Mouse (Mus musculus): ENCODE results near the gene Gnai3. TPM values are rescaled to one million over a fixed set of nuclear protein-coding genes. Genes with fewer than 3 reads are reported as not detected.
A peak's percentile ranks its signal among the peaks of the same experiment; 100 is the strongest.

Gnai3 gene
- polyA plus RNA-seq, 1 experiment from 2014 or later, result 161 TPM

DNA sequence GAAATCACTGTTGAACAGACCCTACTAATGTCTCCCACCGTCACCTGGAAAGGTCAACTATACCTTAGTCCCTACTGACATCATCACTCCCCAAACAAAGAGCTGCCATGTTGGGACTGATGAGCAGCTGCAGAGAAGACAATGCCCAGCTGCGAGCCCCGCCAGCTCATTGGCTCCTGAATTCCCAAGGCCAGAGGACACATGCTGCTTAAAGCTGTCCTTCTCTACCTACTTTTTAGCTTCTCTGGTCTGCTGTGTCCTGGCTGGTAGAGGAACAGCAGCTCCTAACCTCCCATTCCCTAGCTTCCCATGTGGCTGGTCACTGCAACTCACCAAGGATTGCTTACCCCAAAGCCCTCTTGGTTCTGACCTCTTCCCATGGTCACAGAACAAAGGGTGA, 6.3 kb upstream of the Gnai3 start:
- Histone ChIP-seq H3K4me1 (peaks cover 3% of the 10 kb centered on the region; the same call in 1 of the 2 replicates), H3K27me3 (replicated peaks) (no peaks in the 10 kb centered on the region), H3K27ac (no peak overlapping the region), H3K4me3 (replicated peaks) (no peak overlapping the region), H3K4me2 (no peak overlapping the region), H3K9ac (no peak overlapping the region), H3K9me3 (no peaks in the 10 kb centered on the region), H3K36me3 (no peaks in the 10 kb centered on the region)
- 84% methylated on average over 3 of the region's 3 CpGs for WGBS
- ATAC-seq (ENCODE audit: insufficient read depth, low FRiP score, low read depth), result no peak

DNA sequence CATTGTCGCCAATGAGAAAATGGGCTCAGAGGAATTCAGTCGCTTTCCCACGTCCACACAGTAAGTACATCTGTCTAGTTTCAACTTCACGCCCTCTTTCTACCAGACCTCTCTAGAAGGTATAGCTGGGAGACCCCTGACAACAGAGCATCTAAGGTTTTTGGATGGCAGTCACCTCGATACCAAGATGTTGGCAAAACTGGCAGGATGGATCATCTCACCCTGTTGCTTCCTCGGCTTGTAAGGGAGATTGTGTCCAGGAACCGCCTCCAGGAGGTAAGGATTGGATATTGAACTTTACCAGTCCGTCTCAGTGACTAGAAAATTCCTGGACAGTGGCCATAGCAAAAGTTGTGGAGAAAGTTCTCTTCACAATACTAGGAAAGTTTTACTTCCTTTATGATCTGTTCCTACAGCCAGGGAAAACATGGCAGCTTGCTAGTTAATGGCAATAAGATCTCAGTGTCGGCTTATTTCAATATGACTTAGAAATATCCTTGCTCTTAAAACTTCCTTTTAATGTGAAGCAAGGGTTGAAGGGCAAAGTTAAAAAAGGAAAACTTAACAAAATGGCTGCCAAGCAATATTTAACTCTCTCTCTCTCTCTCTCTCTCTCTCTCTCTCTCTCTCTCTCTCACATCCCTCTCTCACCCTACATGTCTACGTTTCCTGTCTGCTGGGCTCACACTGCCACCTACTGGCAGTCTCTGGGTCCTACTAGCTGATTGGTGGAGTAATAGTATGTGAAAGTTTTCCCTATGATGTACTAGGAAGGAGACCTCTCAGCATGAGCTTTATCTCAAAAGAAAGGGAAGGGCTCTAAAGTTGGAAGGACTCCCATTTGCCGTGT, 1.7 kb upstream of the Gnai3 start:
- peaks cover 18% of the 10 kb centered on the region; the same call in 1 of the 2 replicates for H3K4me1 ChIP-seq
- no peak overlapping the region for H3K9ac ChIP-seq
- WGBS, result 68% methylated on average over 11 of the region's 11 CpGs
- H3K9me3 ChIP-seq, result no peaks in the 10 kb centered on the region
- H3K4me2 ChIP-seq, result peak overlapping the region; percentile 1; the same call in 1 of the 2 replicates
- H3K36me3 ChIP-seq, result no peaks in the 10 kb centered on the region
- no peak overlapping the region for H3K27ac ChIP-seq
- no peaks in the 10 kb centered on the region for H3K27me3 ChIP-seq (replicated peaks)
- no peak for ATAC-seq (ENCODE audit: insufficient read depth, low FRiP score, low read depth)
- no peak overlapping the region for H3K4me3 ChIP-seq (replicated peaks)

DNA sequence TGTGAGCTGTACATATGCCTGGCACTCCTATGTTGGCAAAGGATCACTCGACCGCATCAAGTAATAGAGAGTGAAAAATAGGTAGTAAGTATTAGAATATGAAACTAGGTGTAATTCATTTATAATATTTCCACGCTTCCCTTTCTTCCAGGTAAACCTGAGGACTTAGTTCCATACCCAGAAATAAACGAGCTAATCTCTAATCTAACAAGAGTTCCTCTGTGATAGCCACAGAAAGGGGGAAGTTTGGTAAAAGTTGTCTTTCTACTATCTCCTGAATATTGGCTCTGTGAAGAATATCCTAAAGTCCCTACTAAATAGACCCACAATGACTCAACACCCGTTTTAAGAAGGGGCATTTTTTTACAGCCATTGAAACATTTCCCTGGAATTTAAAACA, 725 bp upstream of the Gnai3 start:
- H3K4me2 ChIP-seq, result peak overlapping the region; percentile 76
- H3K9me3 ChIP-seq, result no peaks in the 10 kb centered on the region
- no peaks in the 10 kb centered on the region for H3K27me3 ChIP-seq (replicated peaks)
- peak overlapping the region; percentile 93; the same call in 1 of the 2 replicates for H3K27ac ChIP-seq
- H3K4me3 ChIP-seq (replicated peaks), result peak overlapping the region; percentile 96
- no peak for ATAC-seq (ENCODE audit: insufficient read depth, low FRiP score, low read depth)
- 47% methylated on average over 5 of the region's 5 CpGs for WGBS
- peaks cover 18% of the 10 kb centered on the region; the same call in 1 of the 2 replicates for H3K4me1 ChIP-seq
- no peaks in the 10 kb centered on the region for H3K36me3 ChIP-seq
- 0 out of 2 replicates have a peak overlapping the region, but pooled peaks have one; percentile 78 for H3K9ac ChIP-seq

DNA sequence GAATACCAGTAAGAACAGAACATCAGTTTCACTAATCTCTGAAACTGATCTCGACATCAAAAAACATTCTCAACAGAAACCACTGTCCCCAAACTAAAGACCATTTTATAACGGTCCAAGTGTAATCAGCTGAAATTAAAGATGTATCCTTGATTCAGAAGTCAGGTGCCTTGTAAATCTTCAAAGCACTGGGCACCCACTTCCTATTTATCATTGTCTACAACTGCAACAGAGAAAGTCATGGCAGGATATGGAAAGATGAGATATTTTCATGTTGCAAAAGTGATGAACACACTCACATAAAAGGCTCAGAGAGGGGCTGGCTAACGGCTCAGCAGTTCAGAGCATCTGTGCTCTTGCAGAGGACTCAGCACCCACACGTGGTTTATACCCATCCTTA, 5.2 kb downstream of the Gnai3 start:
- Histone ChIP-seq H3K9ac (no peak overlapping the region), H3K4me2 (no peak overlapping the region), H3K27me3 (replicated peaks) (no peaks in the 10 kb centered on the region), H3K36me3 (no peaks in the 10 kb centered on the region), H3K4me1 (0 out of 2 replicates have a peak, but pooled peaks cover 8% of the 10 kb centered on the region), H3K4me3 (replicated peaks) (no peak overlapping the region), H3K27ac (no peak overlapping the region), H3K9me3 (no peaks in the 10 kb centered on the region)
- no peak for ATAC-seq (ENCODE audit: insufficient read depth, low FRiP score, low read depth)
- WGBS, result 81% methylated on average over 4 of the region's 4 CpGs

DNA sequence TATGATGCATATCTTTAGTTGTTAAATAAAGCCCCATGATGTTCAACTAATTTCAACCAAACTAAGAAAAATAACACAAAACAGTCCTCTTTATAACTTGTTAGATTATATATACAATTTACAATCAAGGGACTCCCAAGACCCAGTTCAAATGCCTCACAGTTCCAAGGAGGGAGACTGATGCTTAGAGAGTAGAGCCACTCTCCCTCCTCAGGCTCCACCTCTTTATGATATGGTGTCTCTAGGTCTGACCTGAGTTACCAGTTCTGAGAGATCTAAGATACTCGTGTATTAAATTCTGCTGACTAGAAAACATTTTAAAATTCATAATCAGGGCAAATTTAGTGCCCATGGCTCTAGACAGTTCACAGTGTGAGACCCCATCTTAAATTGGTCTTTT, 6.8 kb downstream of the Gnai3 start:
- no peaks in the 10 kb centered on the region for H3K36me3 ChIP-seq
- H3K27me3 ChIP-seq (replicated peaks), result no peaks in the 10 kb centered on the region
- H3K9ac ChIP-seq, result no peak overlapping the region
- H3K9me3 ChIP-seq, result no peaks in the 10 kb centered on the region
- no peak overlapping the region for H3K4me3 ChIP-seq (replicated peaks)
- ATAC-seq (ENCODE audit: insufficient read depth, low FRiP score, low read depth), result no peak
- H3K4me1 ChIP-seq, result 0 out of 2 replicates have a peak, but pooled peaks cover 2% of the 10 kb centered on the region
- no peak overlapping the region for H3K27ac ChIP-seq
- WGBS, result 71% methylated on average over 1 of the region's 1 CpGs
- no peak overlapping the region for H3K4me2 ChIP-seq

DNA sequence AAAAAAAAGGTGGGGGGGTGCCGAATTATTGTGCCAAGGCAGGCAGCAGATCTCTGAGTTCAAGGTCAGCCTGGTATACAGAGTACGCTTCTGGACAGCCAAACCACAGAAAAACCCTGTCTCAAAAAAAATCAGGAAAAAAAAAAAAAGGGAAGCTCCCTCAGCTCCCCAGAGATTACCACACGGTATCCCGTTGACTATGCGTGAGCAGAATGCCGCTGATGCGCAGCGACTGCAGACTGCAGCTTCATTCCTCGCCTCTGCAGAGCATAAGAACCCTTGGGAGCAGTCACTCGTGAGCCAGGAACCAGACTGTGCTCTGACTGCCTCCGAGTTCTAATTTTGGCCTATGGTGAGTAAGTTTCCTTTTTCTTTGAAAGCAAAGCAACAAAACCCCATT, 11.2 kb downstream of the Gnai3 start:
- 0 out of 2 replicates have a peak, but pooled peaks cover 13% of the 10 kb centered on the region for H3K4me1 ChIP-seq
- 74% methylated on average over 11 of the region's 11 CpGs for WGBS

DNA sequence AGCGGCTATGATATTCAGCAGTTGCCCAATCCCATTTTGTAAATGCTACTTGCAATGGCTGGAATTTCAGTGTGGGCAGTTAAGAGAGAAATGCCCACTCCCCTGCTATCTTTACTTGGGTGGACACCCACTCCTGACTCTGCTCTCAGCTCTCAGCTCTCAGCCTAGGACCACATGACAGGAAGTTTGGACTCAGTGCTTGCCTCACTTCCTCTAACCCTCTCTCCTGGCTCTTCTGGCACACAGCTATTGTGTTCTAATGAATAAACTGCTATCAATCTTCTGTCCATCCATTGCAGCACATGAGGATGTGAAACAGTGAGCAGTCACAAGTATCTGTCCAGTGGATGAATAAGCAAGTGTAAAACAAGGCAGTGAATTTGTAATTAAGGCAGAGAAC, 13.5 kb downstream of the Gnai3 start:
- no peaks in the 10 kb centered on the region for H3K36me3 ChIP-seq
- 76% methylated on average over 1 of the region's 1 CpGs for WGBS
- 0 out of 2 replicates have a peak, but pooled peaks cover 13% of the 10 kb centered on the region for H3K4me1 ChIP-seq
- no peak overlapping the region for H3K9ac ChIP-seq
- H3K4me2 ChIP-seq, result no peak overlapping the region
- H3K4me3 ChIP-seq (replicated peaks), result no peak overlapping the region
- no peaks in the 10 kb centered on the region for H3K9me3 ChIP-seq
- no peak for ATAC-seq (ENCODE audit: insufficient read depth, low FRiP score, low read depth)
- H3K27me3 ChIP-seq (replicated peaks), result no peaks in the 10 kb centered on the region
- H3K27ac ChIP-seq, result 0 out of 2 replicates have a peak overlapping the region, but pooled peaks have one; percentile 42

More for the DNA sequence above, 11.2 kb downstream of the Gnai3 start:
- Histone ChIP-seq H3K36me3 (no peaks in the 10 kb centered on the region), H3K9me3 (no peaks in the 10 kb centered on the region), H3K4me2 (no peak overlapping the region), H3K4me3 (replicated peaks) (no peak overlapping the region), H3K9ac (no peak overlapping the region), H3K27ac (no peak overlapping the region), H3K27me3 (replicated peaks) (no peaks in the 10 kb centered on the region)
- no peak for ATAC-seq (ENCODE audit: insufficient read depth, low FRiP score, low read depth)

DNA sequence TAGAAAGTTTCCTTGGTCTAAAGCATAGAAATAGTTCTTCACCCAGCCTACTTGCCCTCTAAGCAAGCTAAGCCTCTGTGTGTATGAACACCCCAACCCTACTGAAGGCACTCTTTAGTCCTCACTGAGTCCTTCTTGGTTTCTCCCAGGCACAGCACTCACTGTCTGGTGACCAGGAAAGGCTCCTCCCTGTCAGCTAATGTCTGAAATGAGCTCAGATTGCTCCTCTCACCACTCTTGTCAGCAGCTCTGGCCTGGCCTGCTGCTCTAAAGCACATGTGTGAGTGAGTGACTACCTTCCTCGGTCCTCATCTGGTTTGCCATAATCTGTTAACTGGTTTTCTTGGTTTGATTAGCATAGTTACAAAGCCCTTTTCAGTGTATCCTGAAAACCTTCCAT, 14.1 kb downstream of the Gnai3 start:
- H3K4me3 ChIP-seq (replicated peaks), result no peak overlapping the region
- no peak overlapping the region for H3K9ac ChIP-seq
- H3K4me1 ChIP-seq, result 0 out of 2 replicates have a peak, but pooled peaks cover 13% of the 10 kb centered on the region
- H3K27me3 ChIP-seq (replicated peaks), result no peaks in the 10 kb centered on the region
- H3K27ac ChIP-seq, result peak overlapping the region; percentile 42; the same call in 1 of the 2 replicates
- WGBS, result 72% methylated on average over 1 of the region's 1 CpGs
- no peak overlapping the region for H3K4me2 ChIP-seq
- no peaks in the 10 kb centered on the region for H3K9me3 ChIP-seq
- no peak for ATAC-seq (ENCODE audit: insufficient read depth, low FRiP score, low read depth)
- no peaks in the 10 kb centered on the region for H3K36me3 ChIP-seq

DNA sequence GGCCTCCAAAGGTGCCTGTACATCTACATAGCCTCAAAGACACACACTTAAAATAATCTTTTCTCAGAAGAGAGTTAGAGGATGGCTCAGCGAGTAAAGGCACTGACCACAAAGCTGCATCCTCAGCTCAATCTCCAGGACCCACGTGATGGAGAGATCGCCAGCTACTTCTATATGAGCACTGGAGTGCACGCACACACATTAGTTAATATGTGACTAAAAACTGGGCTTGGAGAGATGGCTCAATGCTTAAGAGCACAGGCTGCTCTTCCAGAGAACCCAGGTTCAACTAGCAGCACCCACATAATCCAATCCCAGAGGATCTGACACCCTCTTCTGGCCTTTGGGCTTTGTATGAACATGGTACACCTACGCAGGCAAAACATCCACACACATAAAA, 14.7 kb downstream of the Gnai3 start:
- no peaks in the 10 kb centered on the region for H3K9me3 ChIP-seq
- H3K27me3 ChIP-seq (replicated peaks), result no peaks in the 10 kb centered on the region
- 0 out of 2 replicates have a peak, but pooled peaks cover 13% of the 10 kb centered on the region for H3K4me1 ChIP-seq
- 68% methylated on average over 5 of the region's 5 CpGs for WGBS
- H3K36me3 ChIP-seq, result no peaks in the 10 kb centered on the region
- peak overlapping the region; percentile 42; the same call in 1 of the 2 replicates for H3K27ac ChIP-seq
- no peak overlapping the region for H3K4me2 ChIP-seq
- peak; percentile 47; the same call in 1 of the 2 replicates for ATAC-seq (ENCODE audit: insufficient read depth, low FRiP score, low read depth)
- no peak overlapping the region for H3K4me3 ChIP-seq (replicated peaks)
- no peak overlapping the region for H3K9ac ChIP-seq

DNA sequence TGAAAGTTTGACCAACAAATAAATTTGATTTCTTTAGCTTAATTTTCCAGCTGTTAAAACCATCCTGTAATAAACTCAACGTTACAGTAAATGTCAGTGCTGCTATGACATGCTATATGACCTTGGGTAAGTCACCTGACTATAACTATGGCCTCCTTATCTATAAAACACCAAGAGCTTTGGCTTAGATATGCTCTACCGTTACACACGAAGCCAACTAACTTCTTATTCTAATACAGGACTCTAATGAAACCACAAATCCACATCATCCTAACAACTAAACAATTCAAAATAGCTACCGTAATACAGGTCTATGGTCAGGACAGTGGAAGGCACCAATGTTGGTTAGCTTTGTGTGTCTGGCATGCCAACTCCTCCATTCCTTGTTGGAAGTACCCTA, 16.1 kb downstream of the Gnai3 start:
- H3K36me3 ChIP-seq, result no peaks in the 10 kb centered on the region
- H3K27ac ChIP-seq, result no peak overlapping the region
- H3K4me2 ChIP-seq, result no peak overlapping the region
- 0 out of 2 replicates have a peak, but pooled peaks cover 13% of the 10 kb centered on the region for H3K4me1 ChIP-seq
- no peaks in the 10 kb centered on the region for H3K27me3 ChIP-seq (replicated peaks)
- no peak overlapping the region for H3K9ac ChIP-seq
- no peaks in the 10 kb centered on the region for H3K9me3 ChIP-seq
- peak; percentile 48; the same call in 1 of the 2 replicates for ATAC-seq (ENCODE audit: insufficient read depth, low FRiP score, low read depth)
- WGBS, result 79% methylated on average over 4 of the region's 4 CpGs
- no peak overlapping the region for H3K4me3 ChIP-seq (replicated peaks)

DNA sequence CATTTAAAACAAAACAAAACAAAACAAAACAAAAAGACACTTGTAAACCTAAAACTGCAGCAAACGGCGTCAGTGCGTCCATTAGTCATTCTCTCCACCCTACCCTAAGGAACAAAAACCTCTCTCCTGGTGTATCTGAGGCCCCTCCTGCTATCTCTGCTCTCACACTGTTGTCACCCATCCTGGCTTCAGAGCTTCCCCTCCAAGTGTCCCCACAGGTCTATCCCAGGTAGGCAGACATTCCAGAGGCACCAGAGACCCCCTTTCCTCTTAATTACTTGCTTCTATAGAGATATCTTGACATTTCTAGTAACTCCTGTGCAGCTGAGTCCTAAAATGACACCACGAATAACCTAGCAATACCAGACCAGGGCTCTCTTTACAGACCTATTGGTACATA, 16.6 kb downstream of the Gnai3 start:
- no peak overlapping the region for H3K4me3 ChIP-seq (replicated peaks)
- no peak overlapping the region for H3K4me2 ChIP-seq
- no peaks in the 10 kb centered on the region for H3K36me3 ChIP-seq
- no peak for ATAC-seq (ENCODE audit: insufficient read depth, low FRiP score, low read depth)
- H3K27me3 ChIP-seq (replicated peaks), result no peaks in the 10 kb centered on the region
- no peak overlapping the region for H3K9ac ChIP-seq
- WGBS, result 69% methylated on average over 4 of the region's 4 CpGs
- no peaks in the 10 kb centered on the region for H3K9me3 ChIP-seq
- H3K27ac ChIP-seq, result no peak overlapping the region
- 0 out of 2 replicates have a peak, but pooled peaks cover 13% of the 10 kb centered on the region for H3K4me1 ChIP-seq

DNA sequence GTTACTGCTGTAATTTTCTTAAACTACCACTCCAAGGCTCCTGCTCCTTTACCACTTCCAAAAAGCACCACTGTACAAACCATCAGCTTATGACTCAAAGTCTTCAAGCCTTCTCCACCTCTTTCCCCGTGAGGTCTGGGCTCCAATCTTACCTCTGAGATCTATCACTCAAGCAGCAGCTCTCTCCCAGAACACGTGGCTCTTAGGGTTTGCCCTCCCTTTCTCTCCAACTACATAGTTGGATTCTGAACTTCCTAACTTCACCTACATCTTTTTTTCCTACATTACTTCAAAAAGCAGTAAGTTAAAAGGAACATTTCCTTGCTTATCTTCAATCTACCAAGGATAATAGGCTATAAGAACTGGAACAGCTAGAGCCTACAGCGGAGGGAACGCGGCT, 17.4 kb downstream of the Gnai3 start:
- Histone ChIP-seq H3K27ac (no peak overlapping the region), H3K36me3 (no peaks in the 10 kb centered on the region), H3K9ac (no peak overlapping the region), H3K4me3 (replicated peaks) (no peak overlapping the region), H3K9me3 (no peaks in the 10 kb centered on the region), H3K4me2 (no peak overlapping the region), H3K4me1 (0 out of 2 replicates have a peak, but pooled peaks cover 13% of the 10 kb centered on the region), H3K27me3 (replicated peaks) (no peaks in the 10 kb centered on the region)
- 57% methylated on average over 5 of the region's 5 CpGs for WGBS
- no peak for ATAC-seq (ENCODE audit: insufficient read depth, low FRiP score, low read depth)
